Mouse (Mus musculus): Measurements from ENCODE around the gene Ank.

- no peak for TF ChIP-seq EP300 (IDR thresholded peaks at IDR 0.05)
- no peak for TF ChIP-seq CTCF (IDR thresholded peaks at IDR 0.05)
These were observed 4.9 kb upstream of the Ank start for GRCm38 (mm10) chr15:27461336-27462245.
